Mouse (Mus musculus) kidney, embryonic 15.5 days (tissue): Measurements from ENCODE around the gene Kcnma1. TPM values are rescaled to one million over a fixed set of nuclear protein-coding genes. Genes with fewer than 3 reads are reported as not detected.

ENCODE experiments used
- ATAC-seq: fragments of 200-750 bp; cut with Nextera tagmentation; replicated peaks from 2 replicates; pipeline ENCODE4 v1.8.0; 2017; ENCODE audit warnings: moderate TSS enrichment; ENCODE audit not compliant: low FRiP score
- H3K27ac ChIP-seq: fragments of 300-500 bp; sonication (generic); 2 replicates; pipeline ENCODE4 v1.5.1; 2015; ENCODE audit warnings: mild to moderate bottlenecking, inconsistent platforms
- H3K27me3 ChIP-seq: fragments of 300-500 bp; sonication (generic); 2 replicates; pipeline ENCODE4 v1.6.1; 2015; ENCODE audit warnings: inconsistent platforms
- H3K36me3 ChIP-seq: fragments of 300-500 bp; sonication (generic); 2 replicates; pipeline ENCODE4 v1.6.1; 2015; ENCODE audit warnings: inconsistent platforms
- H3K4me1 ChIP-seq: fragments of 300-500 bp; sonication (generic); 2 replicates; pipeline ENCODE4 v1.6.1; 2015; ENCODE audit warnings: inconsistent platforms
- H3K4me2 ChIP-seq: fragments of 300-500 bp; sonication (generic); 2 replicates; pipeline ENCODE4 v1.6.1; 2015; ENCODE audit warnings: moderate library complexity, mild to moderate bottlenecking, inconsistent platforms
- H3K4me3 ChIP-seq: fragments of 300-500 bp; sonication (generic); replicated peaks from 2 replicates; pipeline ENCODE4 v1.5.1; 2015; ENCODE audit warnings: mild to moderate bottlenecking, inconsistent platforms
- H3K9ac ChIP-seq: fragments of 300-500 bp; sonication (generic); 2 replicates; pipeline ENCODE4 v1.6.1; 2015; ENCODE audit warnings: mild to moderate bottlenecking, inconsistent platforms
- H3K9me3 ChIP-seq: fragments of 300-500 bp; sonication (generic); replicated peaks from 2 replicates; pipeline ENCODE4 v1.6.1; 2016; ENCODE audit warnings: inconsistent platforms
- WGBS: fragments of 180-500 bp; shearing (Covaris S2); methylation state at CpG from one replicate; pipeline ENCODE4 v1.1.7; 2015; ENCODE audit warnings: mixed read lengths; 5-methylcytosine and 5-hydroxymethylcytosine counted together
- polyA plus RNA-seq: library from polyadenylated mRNA; unstranded; fragments of >200 nt; fragmentation: Nextera tagmentation; extraction: Ambion mirVana; gene quantifications from 2 replicates; pipeline ENCODE4 v1.2.1, GENCODE M21; 2015

Gene Kcnma1
- 1.8 and 2.5 TPM in 2 replicates for polyA plus RNA-seq

DNA sequence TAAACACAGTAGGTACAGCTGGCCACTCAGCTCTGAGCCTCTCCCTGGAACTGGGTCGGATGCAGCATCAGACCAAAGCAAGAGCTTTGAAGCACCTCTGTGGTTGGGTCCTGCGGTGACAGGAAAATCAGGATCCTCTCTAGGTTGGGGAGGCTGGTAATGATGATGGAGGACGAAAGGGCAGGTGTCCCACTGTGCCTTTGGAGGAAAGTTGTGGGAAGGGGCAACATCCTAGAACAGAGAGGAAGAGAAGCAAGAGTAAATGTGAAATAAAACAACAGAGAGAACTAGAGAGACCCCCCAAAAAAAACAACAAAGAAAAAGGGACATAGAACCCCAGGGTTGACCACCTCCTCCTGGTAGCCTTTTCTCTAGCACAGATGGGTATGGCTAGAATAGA, at the start of gene Kcnma1:
TSS of gene Kcnma1 (minus strand) at position 101 of the 400 bp plus-strand sequence.
- no peak for ATAC-seq
- Histone ChIP-seq H3K4me2 (no peak within 1 kb of the TSS), H3K4me3 (no peak within 1 kb of the TSS), H3K9me3 (no peaks in the 10 kb centered on the region), H3K9ac (no peak within 1 kb of the TSS), H3K36me3 (no peaks in the 10 kb centered on the region), H3K27ac (no peak within 1 kb of the TSS), H3K27me3 (peaks cover 10% of the 10 kb centered on the region; the same call in 1 of the 2 replicates), H3K4me1 (no peaks in the 10 kb centered on the region)
- 65% methylated on average over 3 of the region's 3 CpGs for WGBS

DNA sequence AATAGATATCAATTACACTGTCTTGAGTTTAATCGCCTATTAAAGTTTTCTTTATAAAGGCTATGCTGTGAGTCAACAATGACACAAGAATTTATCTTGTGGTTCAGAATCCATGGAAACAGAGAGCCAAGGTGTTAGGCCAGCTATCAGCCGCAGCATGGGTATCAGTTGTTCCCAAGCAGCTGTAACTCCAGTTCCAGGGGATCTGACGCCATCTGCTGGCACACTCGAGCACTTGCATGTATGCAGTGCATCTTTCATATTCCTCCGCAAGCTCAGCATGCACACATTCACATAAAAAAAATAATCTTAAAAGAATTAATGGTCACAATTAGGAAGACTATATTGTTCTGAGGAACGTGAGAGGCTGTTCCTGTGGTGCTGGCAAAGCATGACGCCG, 45.5 kb upstream of the Kcnma1 start:
- no peak overlapping the region for H3K27ac ChIP-seq
- no peaks in the 10 kb centered on the region for H3K27me3 ChIP-seq
- H3K4me2 ChIP-seq, result no peak overlapping the region
- no peaks in the 10 kb centered on the region for H3K36me3 ChIP-seq
- no peak overlapping the region for H3K9ac ChIP-seq
- H3K4me3 ChIP-seq, result no peak overlapping the region
- WGBS, result 42% methylated on average over 8 of the region's 8 CpGs
- H3K4me1 ChIP-seq, result no peaks in the 10 kb centered on the region
- no peaks in the 10 kb centered on the region for H3K9me3 ChIP-seq
- ATAC-seq, result no peak

DNA sequence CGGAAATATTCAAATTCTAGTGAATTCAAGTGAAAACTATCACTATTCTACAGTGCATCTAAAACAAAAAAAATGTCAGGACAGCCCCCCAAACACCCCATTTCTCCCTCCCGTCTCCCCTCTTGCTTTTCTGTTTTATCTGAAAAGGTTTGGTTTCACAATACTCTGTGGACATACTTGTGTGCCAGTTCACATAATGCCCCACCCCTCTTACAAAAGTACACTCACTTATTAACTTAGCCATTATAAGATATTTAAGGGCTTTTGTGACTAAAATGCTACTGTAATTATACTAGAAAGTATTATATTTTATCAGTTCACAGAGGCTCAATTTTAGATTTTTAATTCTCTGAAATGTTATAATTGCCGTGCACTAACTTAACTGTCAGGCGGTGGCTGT, 45.0 kb upstream of the Kcnma1 start:
- Histone ChIP-seq H3K27me3 (no peaks in the 10 kb centered on the region), H3K9ac (no peak overlapping the region), H3K4me3 (no peak overlapping the region), H3K9me3 (no peaks in the 10 kb centered on the region), H3K4me1 (no peaks in the 10 kb centered on the region), H3K4me2 (no peak overlapping the region), H3K27ac (no peak overlapping the region), H3K36me3 (no peaks in the 10 kb centered on the region)
- WGBS, result 85% methylated on average over 4 of the region's 4 CpGs
- no peak for ATAC-seq

DNA sequence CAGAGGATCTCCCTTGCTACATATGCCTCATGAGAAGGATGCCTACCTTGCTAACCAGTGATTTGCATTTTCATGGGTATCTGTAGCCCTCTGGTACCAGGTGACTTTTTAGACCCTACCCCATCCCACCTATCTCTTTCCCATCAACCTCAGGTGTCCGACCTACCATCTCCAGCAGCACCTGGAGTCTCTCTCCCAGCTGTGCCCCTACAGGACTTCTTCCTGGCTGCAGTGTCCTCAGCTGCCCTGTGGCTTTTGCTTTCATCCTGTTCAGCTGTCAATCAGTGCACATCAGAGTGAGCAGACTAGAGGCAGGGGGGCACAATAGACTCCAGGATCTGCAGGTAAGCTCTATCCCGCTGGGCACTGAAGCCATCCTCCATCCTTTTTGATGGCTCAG, 37.5 kb upstream of the Kcnma1 start:
- no peaks in the 10 kb centered on the region for H3K27me3 ChIP-seq
- H3K9me3 ChIP-seq, result no peaks in the 10 kb centered on the region
- ATAC-seq, result no peak
- no peak overlapping the region for H3K4me2 ChIP-seq
- H3K4me1 ChIP-seq, result no peaks in the 10 kb centered on the region
- H3K9ac ChIP-seq, result no peak overlapping the region
- 84% methylated on average over 2 of the region's 2 CpGs for WGBS
- no peak overlapping the region for H3K4me3 ChIP-seq
- H3K27ac ChIP-seq, result no peak overlapping the region
- H3K36me3 ChIP-seq, result no peaks in the 10 kb centered on the region

DNA sequence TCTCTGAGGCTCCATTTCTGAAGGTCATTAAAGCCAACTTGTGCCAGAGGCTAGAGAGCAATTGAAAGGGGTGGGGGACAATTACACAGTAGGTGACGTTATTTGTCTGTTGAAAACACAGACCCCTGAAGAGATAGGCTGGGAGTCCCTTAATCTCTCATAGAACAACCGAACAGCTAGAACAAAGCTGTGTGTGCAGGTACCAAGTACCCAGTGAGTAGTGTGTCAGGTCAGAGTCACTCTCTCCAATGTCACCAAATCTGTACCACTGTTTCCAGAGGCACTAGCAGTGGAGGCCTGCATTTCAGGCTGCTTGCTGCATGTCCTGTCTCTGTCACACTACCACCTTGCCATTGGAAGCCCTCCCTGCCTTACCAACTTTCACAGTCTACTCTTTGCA, 22.3 kb upstream of the Kcnma1 start:
- H3K9ac ChIP-seq, result no peak overlapping the region
- no peaks in the 10 kb centered on the region for H3K9me3 ChIP-seq
- H3K27ac ChIP-seq, result no peak overlapping the region
- 58% methylated on average over 2 of the region's 2 CpGs for WGBS
- 0 out of 2 replicates have a peak, but pooled peaks cover 5% of the 10 kb centered on the region for H3K4me1 ChIP-seq
- no peak for ATAC-seq
- no peaks in the 10 kb centered on the region for H3K27me3 ChIP-seq
- H3K4me3 ChIP-seq, result no peak overlapping the region
- no peak overlapping the region for H3K4me2 ChIP-seq
- no peaks in the 10 kb centered on the region for H3K36me3 ChIP-seq

DNA sequence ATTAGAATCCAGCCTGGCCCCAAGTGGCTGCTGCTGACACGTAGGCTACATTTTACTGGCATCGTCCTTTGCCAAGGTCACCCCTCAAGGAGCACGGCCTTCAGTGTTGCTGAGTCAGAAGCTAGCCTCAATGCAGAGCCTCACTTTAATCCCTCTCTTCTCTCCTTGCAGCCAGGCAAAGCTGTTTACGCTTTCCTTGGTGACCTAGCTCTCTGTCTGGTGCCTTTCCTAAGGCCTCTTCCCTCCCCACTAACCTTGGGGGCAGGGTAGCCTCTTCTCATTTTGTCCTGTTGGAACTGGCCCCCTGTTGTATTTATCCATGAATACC, 21.9 kb upstream of the Kcnma1 start:
- Histone ChIP-seq H3K4me3 (no peak overlapping the region), H3K4me2 (no peak overlapping the region), H3K4me1 (0 out of 2 replicates have a peak, but pooled peaks cover 5% of the 10 kb centered on the region), H3K9ac (no peak overlapping the region), H3K27ac (no peak overlapping the region), H3K36me3 (no peaks in the 10 kb centered on the region), H3K27me3 (no peaks in the 10 kb centered on the region), H3K9me3 (no peaks in the 10 kb centered on the region)
- WGBS, result 46% methylated on average over 4 of the region's 4 CpGs
- no peak for ATAC-seq

DNA sequence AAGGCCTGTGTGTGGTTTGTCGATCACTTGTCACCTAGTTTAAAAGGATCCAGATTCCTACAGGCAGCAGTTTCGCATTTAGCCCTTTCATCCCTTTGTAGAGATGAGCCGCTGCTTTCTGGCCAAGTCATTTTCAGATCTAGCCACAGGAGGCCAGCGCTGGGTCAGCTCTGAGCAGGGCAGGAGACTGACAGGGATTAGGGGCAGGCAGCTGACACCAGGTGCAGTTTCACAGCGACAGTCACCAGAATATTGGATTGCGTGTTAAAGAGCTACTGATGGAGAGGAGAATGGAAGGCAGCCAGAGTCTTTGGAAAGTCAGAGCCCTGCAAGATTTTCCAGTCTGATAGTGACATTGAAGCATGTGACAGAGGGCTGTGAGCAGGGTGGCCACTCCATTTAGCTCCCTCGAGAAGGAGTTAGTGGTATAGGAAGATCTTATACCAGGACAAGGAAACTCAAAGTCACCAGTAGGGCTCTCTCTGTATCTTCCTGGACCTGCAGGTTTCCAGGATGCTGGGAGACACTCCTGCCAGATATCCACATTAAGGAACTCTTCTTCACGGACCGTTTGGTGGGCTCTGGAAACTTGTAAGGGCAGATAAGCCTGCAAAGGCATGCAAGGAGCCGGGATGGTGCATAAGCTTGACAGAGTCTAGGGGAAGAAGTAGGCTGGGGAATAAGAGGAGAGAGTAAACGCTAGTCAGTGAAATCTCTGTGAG, 21.4 kb upstream of the Kcnma1 start:
- Histone ChIP-seq H3K9ac (no peak overlapping the region), H3K4me1 (0 out of 2 replicates have a peak, but pooled peaks cover 5% of the 10 kb centered on the region), H3K36me3 (no peaks in the 10 kb centered on the region), H3K4me2 (no peak overlapping the region), H3K4me3 (no peak overlapping the region), H3K27me3 (no peaks in the 10 kb centered on the region), H3K27ac (no peak overlapping the region), H3K9me3 (no peaks in the 10 kb centered on the region)
- ATAC-seq, result no peak
- WGBS, result 26% methylated on average over 11 of the region's 11 CpGs

DNA sequence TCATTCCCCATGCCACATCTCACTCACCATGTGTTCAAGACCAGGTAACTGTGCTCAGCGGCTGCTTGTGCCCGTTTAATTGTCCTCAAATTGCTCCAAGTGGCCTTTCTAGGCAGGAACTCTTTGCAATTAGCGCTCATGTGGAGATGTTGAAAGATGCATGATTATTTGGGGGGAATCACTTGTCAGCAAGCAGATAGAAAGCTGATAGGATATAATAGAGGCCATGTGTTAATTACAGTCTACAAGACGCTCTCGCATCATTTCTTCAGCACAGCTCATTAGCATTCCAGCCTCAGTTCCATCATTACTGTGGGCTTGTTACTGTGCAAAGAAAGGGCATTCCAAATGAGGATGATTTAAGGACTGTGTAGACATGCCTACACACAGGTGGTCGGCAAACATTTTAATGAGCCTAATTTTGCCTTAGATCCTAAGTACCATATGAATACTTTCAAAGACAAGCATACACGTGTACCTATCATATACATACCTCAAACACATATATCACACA, 18.6 kb upstream of the Kcnma1 start:
- 77% methylated on average over 7 of the region's 7 CpGs for WGBS
- 0 out of 2 replicates have a peak, but pooled peaks cover 5% of the 10 kb centered on the region for H3K4me1 ChIP-seq
- no peak for ATAC-seq

DNA sequence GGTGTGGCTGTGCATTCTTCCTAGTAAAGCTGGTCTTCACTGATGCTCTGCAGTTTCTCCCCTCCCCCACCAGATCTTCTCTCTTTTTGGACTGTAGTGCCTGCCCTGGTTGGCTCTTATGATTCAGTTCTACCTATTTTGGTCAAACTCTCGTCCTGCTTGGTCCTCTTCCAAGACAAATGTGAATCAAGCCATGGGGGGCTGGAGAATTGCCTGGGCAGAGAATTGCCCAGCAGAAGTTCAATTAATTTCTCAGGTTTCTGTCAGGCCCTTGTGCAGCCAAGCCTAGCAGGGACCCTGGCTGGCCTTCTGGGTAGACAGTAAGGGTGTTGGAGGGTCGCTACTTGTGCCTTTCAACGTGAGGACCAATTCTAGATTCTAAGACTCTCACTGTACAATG, 17.9 kb upstream of the Kcnma1 start:
- Histone ChIP-seq H3K4me1 (0 out of 2 replicates have a peak, but pooled peaks cover 5% of the 10 kb centered on the region), H3K36me3 (no peaks in the 10 kb centered on the region), H3K4me2 (no peak overlapping the region), H3K4me3 (no peak overlapping the region), H3K27ac (no peak overlapping the region), H3K27me3 (no peaks in the 10 kb centered on the region), H3K9ac (no peak overlapping the region), H3K9me3 (no peaks in the 10 kb centered on the region)
- ATAC-seq, result no peak
- WGBS, result 44% methylated on average over 3 of the region's 3 CpGs

More for the DNA sequence above, 18.6 kb upstream of the Kcnma1 start:
- Histone ChIP-seq H3K36me3 (no peaks in the 10 kb centered on the region), H3K4me3 (no peak overlapping the region), H3K27ac (no peak overlapping the region), H3K27me3 (no peaks in the 10 kb centered on the region), H3K9me3 (no peaks in the 10 kb centered on the region), H3K9ac (no peak overlapping the region), H3K4me2 (no peak overlapping the region)

DNA sequence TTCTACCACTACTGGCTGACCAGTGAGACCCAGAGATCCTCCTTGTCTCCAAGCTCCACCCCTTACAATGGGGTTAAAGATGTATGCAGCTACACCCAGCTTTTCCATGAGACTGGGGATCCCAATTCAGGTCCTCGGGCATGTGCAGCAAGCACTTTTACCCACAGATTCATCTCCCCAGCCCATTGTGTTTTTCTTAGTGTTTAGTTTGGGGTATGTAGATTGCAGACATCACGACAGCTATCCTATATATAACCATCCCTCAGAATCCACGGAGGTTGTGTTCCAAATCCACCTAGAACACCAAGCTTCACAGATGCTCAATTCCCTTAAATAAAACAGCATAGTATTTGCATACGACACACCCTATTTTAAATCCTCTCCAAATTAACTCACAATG, 6.4 kb upstream of the Kcnma1 start:
- Histone ChIP-seq H3K4me3 (no peak overlapping the region), H3K9me3 (no peaks in the 10 kb centered on the region), H3K4me1 (no peaks in the 10 kb centered on the region), H3K36me3 (no peaks in the 10 kb centered on the region), H3K27me3 (0 out of 2 replicates have a peak, but pooled peaks cover 5% of the 10 kb centered on the region), H3K9ac (no peak overlapping the region), H3K4me2 (no peak overlapping the region), H3K27ac (no peak overlapping the region)
- no peak for ATAC-seq
- WGBS, result 81% methylated on average over 4 of the region's 4 CpGs

DNA sequence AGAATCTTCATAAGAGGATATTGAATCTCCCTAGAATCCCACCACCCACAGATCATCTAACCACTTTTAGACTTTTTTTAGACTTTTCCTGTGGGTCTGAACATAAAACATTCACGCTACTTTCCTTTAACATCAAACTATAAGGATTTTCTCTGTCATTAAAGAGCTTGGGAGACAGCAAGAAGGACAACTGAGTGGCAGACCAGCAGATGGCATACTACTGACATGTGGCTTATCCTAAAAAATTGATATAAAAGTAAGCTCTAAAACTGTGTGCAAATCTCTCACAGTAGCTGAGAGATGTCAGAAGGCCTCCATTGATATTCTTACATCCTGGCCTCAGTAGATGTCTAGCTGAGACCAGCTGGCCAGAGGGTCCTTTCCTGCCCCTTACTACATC, 4.3 kb downstream of the Kcnma1 start:
- Histone ChIP-seq H3K4me2 (no peak overlapping the region), H3K4me3 (no peak overlapping the region), H3K4me1 (peaks cover 4% of the 10 kb centered on the region), H3K9me3 (no peaks in the 10 kb centered on the region), H3K9ac (no peak overlapping the region), H3K27me3 (peaks cover 45% of the 10 kb centered on the region), H3K27ac (no peak overlapping the region), H3K36me3 (no peaks in the 10 kb centered on the region)
- no peak for ATAC-seq
- 79% methylated on average over 1 of the region's 1 CpGs for WGBS

DNA sequence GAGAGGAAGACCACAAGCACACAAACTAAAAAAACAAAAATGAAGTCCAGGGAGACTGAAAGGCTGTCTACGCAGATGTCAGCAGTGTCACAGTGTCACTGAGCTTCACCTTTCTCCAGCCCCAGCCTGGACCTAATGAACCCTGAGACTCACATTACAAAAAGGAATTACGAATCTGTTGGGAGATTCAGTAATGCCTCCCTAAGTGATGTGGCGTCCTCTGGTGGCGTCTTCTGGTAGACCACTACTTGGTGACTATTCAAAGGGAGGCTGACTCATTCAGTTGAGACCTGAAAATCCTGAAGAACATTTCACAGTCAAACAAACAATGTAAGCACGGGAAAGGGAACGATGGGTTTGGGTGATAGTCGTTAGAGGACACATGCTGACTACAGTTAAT, 6.0 kb downstream of the Kcnma1 start:
- no peak overlapping the region for H3K9ac ChIP-seq
- H3K9me3 ChIP-seq, result no peaks in the 10 kb centered on the region
- peaks cover 16% of the 10 kb centered on the region for H3K4me1 ChIP-seq
- WGBS, result 8% methylated on average over 7 of the region's 7 CpGs
- peaks cover 62% of the 10 kb centered on the region for H3K27me3 ChIP-seq
- H3K36me3 ChIP-seq, result no peaks in the 10 kb centered on the region
- no peak overlapping the region for H3K4me2 ChIP-seq
- ATAC-seq, result no peak
- no peak overlapping the region for H3K27ac ChIP-seq
- H3K4me3 ChIP-seq, result no peak overlapping the region

DNA sequence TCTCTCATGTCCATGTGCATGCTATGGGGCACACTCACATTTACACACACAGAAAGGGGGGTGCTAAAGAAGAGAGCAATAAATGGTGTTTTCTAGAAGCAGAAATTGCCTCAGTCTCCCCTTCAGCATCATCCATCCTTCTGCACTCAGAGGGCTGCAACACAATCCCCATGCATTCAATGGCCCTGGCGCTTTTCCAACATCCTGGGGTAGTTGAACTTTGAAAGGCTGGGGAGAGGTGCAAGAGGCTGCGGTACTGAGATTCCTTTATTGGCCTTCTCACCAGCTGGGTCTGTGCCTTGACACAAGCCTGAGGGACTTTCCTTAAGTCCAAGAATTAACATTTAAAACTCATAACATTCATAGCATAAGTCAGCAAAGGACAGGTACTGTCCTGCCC, 8.0 kb downstream of the Kcnma1 start:
- Histone ChIP-seq H3K4me3 (no peak overlapping the region), H3K9ac (no peak overlapping the region), H3K4me2 (no peak overlapping the region), H3K27ac (no peak overlapping the region), H3K36me3 (no peaks in the 10 kb centered on the region), H3K27me3 (peaks cover 75% of the 10 kb centered on the region), H3K4me1 (peaks cover 17% of the 10 kb centered on the region), H3K9me3 (no peaks in the 10 kb centered on the region)
- WGBS, result 57% methylated on average over 2 of the region's 2 CpGs
- ATAC-seq, result no peak
